Mouse (Mus musculus) G1E (cell line): Measurements from ENCODE around the gene Heg1. TPM values are rescaled to one million over a fixed set of nuclear protein-coding genes. Genes with fewer than 3 reads are reported as not detected.

Experiments used
- ATAC-seq: 2 replicates; pipeline ENCODE4 v1.8.0; 2016; ENCODE audit warnings: mild to moderate bottlenecking; ENCODE audit not compliant: insufficient number of reproducible peaks, poor library complexity, low FRiP score, severe bottlenecking; ENCODE audit errors: extremely low read depth
- DNase-seq: peaks from one replicate; pipeline ENCODE4 v3.0.0; 2012; ENCODE audit warnings: low spot score
- H3K27me3 ChIP-seq: 2 replicates; pipeline ENCODE4 v1.6.1; 2012; ENCODE audit warnings: mild to moderate bottlenecking, low read length, inconsistent platforms; ENCODE audit not compliant: insufficient read depth
- H3K36me3 ChIP-seq: replicated peaks from 2 replicates; pipeline ENCODE3; 2012; ENCODE audit warnings: mild to moderate bottlenecking, inconsistent platforms
- H3K4me1 ChIP-seq: 2 replicates; pipeline ENCODE4 v1.6.1; 2012; ENCODE audit warnings: low read depth, low read length, inconsistent platforms, mixed read lengths; ENCODE audit not compliant: insufficient read depth
- H3K4me3 ChIP-seq: 2 replicates; pipeline ENCODE4 v1.5.1; 2012; ENCODE audit warnings: low read depth, mild to moderate bottlenecking, inconsistent platforms, low read length, moderate library complexity, mixed read lengths
- H3K9me3 ChIP-seq: replicated peaks from 2 replicates; pipeline ENCODE4 v1.6.1; 2012; ENCODE audit warnings: inconsistent platforms
- CTCF ChIP-seq: IDR thresholded peaks from 2 replicates; pipeline ENCODE4 v1.5.1; 2012; ENCODE audit warnings: low read depth, low read length, inconsistent platforms, mixed read lengths
- GATA1 ChIP-seq: IDR thresholded peaks from 2 replicates; pipeline ENCODE4 v1.6.1; 2012; ENCODE audit warnings: borderline replicate concordance, low read length, inconsistent platforms, mixed read lengths
- GATA2 ChIP-seq: IDR thresholded peaks from 2 replicates; pipeline ENCODE4 v1.6.1; 2012; ENCODE audit warnings: low read depth, low read length, inconsistent platforms, borderline replicate concordance
- POLR2AphosphoS5 ChIP-seq: IDR thresholded peaks from 2 replicates; pipeline ENCODE4 v1.6.1; 2012; ENCODE audit warnings: low read depth, low read length, inconsistent platforms; ENCODE audit not compliant: insufficient replicate concordance
- TAL1 ChIP-seq: conservative IDR thresholded peaks from 2 replicates; pipeline ENCODE4 v1.6.1; 2012; ENCODE audit warnings: low read depth, low read length, inconsistent platforms, mixed read lengths
- polyA plus RNA-seq: library from polyadenylated mRNA; stranded (reverse); fragments of >175 nt; gene quantifications from 2 replicates; pipeline ENCODE4 v1.2.3, GENCODE M21; 2012
- total RNA-seq, 2 experiments: library from RNA; stranded (forward) in 1 of 2; stranded (reverse) in 1 of 2; fragments of 200-1000 nt in 1 of 2; fragments of >200 nt in 1 of 2; fragmentation: Nextera tagmentation in 1 of 2; gene quantifications; 2 replicates each; pipeline ENCODE4 v1.2.3; 2014 to 2017

Gene Heg1
- total and polyA plus RNA-seq, 3 experiments: 2.7 to 35.6 (median 5.4) TPM

DNA sequence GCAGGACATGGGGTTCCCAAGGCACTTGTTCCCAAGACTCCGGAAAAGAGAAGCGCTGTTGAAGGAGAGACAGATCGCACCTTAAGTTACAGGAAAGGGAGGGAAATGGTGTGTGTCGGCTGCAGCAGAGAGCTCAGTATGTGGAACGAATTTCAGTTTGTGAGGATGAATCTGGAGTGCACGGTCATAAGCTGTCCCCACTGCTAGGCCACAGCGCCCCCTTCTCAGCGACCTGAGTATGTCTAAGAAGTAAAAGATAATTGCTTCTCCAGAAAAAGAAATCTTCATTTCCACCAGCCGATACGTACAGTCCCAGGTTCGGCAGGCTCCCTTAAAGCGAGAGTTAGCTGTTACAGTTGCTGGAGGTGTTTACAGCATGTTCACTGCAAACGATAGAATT is 44.3 kb downstream of the Heg1 start:
- no peak for ATAC-seq
- Histone ChIP-seq H3K4me3 (no peak overlapping the region), H3K27me3 (no peaks in the 10 kb centered on the region), H3K4me1 (peaks cover 82% of the 10 kb centered on the region), H3K9me3 (0 out of 2 replicates have a peak, but pooled peaks cover 2% of the 10 kb centered on the region), H3K36me3 (peaks cover 23% of the 10 kb centered on the region)
- no peak for DNase-seq
- no peak for TF ChIP-seq POLR2AphosphoS5
- TF ChIP-seq TAL1: no peak
- no peak for TF ChIP-seq GATA2
- TF ChIP-seq CTCF: no peak

DNA sequence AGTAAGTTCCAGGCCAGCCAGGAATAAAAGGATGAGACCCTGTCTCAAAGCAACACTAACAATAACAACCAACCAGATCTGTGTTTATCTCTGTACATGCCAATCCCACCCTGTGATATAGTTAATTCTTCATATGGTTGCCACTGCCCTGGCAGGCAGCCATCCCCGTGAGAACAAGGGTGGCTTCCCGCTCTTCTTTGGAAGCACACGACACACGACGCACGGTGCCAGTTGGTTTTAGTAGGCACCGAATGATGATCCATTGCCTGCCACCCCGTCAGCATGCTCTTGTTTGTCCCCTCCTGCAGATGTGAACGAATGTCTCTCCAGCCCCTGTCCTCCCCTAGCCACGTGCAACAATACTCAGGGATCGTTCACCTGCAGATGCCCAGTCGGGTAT is 47.1 kb downstream of the Heg1 start:
- H3K36me3 ChIP-seq: peaks cover 13% of the 10 kb centered on the region
- peak overlapping the region; percentile 46; the same call in 1 of the 2 replicates for H3K4me3 ChIP-seq
- DNase-seq: no peak
- ATAC-seq: no peak
- H3K9me3 ChIP-seq: no peaks in the 10 kb centered on the region
- no peaks in the 10 kb centered on the region for H3K27me3 ChIP-seq
- TF ChIP-seq GATA2 (no peak), TAL1 (no peak), CTCF (no peak), GATA1 (no peak), POLR2AphosphoS5 (no peak)
- H3K4me1 ChIP-seq: peaks cover 87% of the 10 kb centered on the region

DNA sequence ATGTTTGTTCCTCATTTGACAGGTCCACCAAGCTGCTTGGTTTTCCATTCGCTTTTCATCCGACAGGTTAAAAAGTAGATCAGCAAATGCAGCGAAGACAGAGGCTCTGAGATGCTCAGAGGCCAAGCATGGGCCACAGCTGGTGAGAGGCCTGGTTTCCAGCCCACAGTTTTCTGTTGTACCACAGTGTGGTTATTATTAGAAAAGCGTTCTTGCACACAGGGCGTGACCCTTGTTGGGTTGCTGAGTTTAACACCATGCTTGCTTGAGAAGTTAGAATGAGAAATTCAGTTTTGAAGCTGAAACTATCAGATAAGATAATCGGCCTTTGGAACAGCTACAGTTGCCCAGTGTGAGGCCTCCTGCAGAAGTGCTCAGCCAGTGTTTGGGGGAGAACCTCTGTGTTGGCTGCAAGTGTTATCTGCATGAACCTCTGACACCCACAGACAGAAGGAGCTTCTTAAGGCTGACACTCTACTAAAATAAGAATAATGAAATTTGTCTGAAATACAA is 48.1 kb downstream of the Heg1 start:
- no peak overlapping the region for H3K4me3 ChIP-seq
- peaks cover 81% of the 10 kb centered on the region for H3K4me1 ChIP-seq
- TF ChIP-seq GATA1: no peak
- peak; percentile 78 for TF ChIP-seq TAL1
- peaks cover 6% of the 10 kb centered on the region for H3K36me3 ChIP-seq
- ATAC-seq (peak; percentile 89), DNase-seq (peak; percentile 62)
- H3K27me3 ChIP-seq: no peaks in the 10 kb centered on the region
- H3K9me3 ChIP-seq: no peaks in the 10 kb centered on the region

DNA sequence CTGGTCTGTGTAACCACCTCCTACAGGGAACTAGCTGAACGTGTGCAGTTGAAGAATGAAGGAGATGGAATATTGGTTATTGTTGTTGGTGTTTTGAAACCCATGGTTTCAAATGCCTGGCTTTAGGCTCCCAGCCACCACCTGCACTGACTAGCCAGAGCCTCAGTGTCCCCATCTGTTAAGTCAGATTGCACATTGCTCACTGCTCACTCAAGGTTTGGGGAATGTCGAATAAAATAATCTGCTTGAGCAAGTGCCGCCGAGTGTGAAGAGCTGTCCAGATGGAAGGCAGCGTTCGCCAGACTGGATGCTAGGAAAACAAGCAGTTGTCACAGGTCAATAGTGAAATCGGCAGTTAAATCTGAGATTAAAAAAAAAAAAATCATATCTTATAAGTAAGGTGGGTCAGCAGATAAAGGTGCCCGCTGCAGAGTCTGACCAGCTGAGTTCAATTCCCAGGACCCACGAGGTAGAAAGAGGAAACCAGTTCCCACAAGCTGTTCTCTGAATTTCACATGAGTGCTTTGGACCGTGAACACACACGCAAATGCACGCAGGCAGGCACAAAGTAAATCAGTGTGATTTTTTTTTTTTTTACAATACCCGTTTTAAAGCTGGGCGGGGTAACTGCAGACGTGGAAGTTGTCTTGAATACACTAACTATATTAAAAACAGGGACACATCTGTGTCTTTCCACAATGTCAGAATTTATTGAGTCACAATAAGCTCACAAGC is 48.8 kb downstream of the Heg1 start:
- H3K27me3 ChIP-seq: no peaks in the 10 kb centered on the region
- peak; percentile 51; the same call in 1 of the 2 replicates for ATAC-seq
- H3K4me1 ChIP-seq: peaks cover 74% of the 10 kb centered on the region
- no peak for DNase-seq
- H3K36me3 ChIP-seq: peaks cover 6% of the 10 kb centered on the region
- peak overlapping the region; percentile 46; the same call in 1 of the 2 replicates for H3K4me3 ChIP-seq
- TF ChIP-seq GATA1 (no peak), CTCF (no peak), TAL1 (peak; percentile 37; the same call in 1 of the 2 replicates)
- H3K9me3 ChIP-seq: no peaks in the 10 kb centered on the region

DNA sequence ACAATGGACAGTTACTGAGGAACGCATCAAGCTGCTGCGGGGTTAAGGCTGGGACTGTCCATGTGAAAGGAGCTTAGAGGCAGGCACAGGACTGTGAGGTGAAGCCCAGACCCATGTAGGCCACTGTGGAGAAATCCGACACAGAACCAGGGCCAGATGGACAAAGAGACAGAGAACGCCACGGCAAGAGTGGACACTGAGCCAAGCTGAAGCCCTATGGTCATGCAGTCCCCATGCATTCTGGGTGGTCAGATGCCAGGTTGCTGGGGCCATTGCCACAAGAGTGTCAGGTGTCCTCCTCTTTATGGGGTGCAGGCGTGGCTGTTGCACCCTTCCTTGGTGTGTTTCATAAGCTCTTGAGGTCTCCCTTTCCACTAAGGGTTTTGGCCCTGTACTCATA is 49.7 kb downstream of the Heg1 start:
- Histone ChIP-seq H3K27me3 (no peaks in the 10 kb centered on the region), H3K9me3 (no peaks in the 10 kb centered on the region), H3K4me1 (peaks cover 66% of the 10 kb centered on the region), H3K4me3 (peak overlapping the region; percentile 65; the same call in 1 of the 2 replicates), H3K36me3 (peaks cover 6% of the 10 kb centered on the region)
- TF ChIP-seq POLR2AphosphoS5 (no peak), TAL1 (no peak)
- ATAC-seq (no peak), DNase-seq (no peak)

DNA sequence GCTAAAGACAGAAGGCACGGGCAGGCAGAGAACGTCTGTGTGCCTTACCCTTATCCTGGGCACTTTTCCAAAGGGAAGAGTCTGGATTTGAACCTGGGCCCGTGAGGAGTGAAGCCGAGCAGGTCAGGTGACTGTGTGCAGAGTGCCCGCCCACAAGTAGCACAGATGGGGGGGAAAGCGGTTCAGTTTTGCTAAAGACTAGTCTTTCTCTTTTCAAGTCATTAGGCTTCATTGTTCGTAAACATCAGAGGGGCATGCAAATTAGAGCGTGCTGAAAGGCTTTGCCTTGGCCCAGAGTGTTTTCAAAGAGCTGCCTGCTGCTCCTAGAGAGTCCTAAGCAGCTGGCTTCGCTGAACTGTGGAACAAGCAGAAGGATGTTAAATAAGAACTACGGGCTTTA is 50.4 kb downstream of the Heg1 start:
- ATAC-seq: no peak
- peaks cover 6% of the 10 kb centered on the region for H3K36me3 ChIP-seq

DNA sequence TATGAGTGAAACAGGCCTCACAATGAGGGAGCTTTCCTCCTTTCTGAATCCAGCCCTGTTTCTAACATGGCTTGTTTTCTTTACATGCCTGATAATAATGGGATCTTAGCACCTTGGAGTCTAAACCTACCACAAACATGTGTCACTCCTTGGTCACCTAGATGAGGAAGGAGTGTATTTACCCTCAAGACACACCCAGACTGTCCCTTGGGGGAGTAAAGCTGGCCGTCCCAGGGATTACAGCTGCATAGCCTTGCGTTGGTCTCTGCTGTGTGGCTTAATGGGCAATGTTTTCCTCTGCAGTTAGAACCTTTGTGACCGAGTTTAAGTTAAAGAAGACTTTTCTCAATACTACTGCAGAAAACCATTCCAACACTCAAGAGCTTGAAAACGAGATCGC is 51.1 kb downstream of the Heg1 start:
- H3K36me3 ChIP-seq: peaks cover 6% of the 10 kb centered on the region
- H3K27me3 ChIP-seq: no peaks in the 10 kb centered on the region
- H3K9me3 ChIP-seq: no peaks in the 10 kb centered on the region
- no peak overlapping the region for H3K4me3 ChIP-seq
- H3K4me1 ChIP-seq: peaks cover 64% of the 10 kb centered on the region
- TF ChIP-seq GATA1 (no peak), CTCF (no peak), POLR2AphosphoS5 (no peak), TAL1 (no peak), GATA2 (no peak)
- ATAC-seq: no peak
- DNase-seq: no peak

More for the DNA sequence above, 50.4 kb downstream of the Heg1 start:
- Histone ChIP-seq H3K27me3 (no peaks in the 10 kb centered on the region), H3K4me1 (peaks cover 64% of the 10 kb centered on the region), H3K4me3 (no peak overlapping the region), H3K9me3 (no peaks in the 10 kb centered on the region)
- TF ChIP-seq GATA2 (no peak), GATA1 (no peak), TAL1 (no peak), POLR2AphosphoS5 (no peak), CTCF (no peak)
- no peak for DNase-seq
